Mouse (Mus musculus) liver, embryonic 16.5 days (tissue): ENCODE measurements around the gene Lgr6. TPM values are rescaled to one million over a fixed set of nuclear protein-coding genes. Genes with fewer than 3 reads are reported as not detected.

Experiments used
- ATAC-seq: fragments of 200-750 bp; cut with Nextera tagmentation; 2 replicates; pipeline ENCODE4 v1.8.0; 2017; ENCODE audit warnings: low read depth, mild to moderate bottlenecking, moderate number of reproducible peaks, moderate library complexity
- H3K27ac ChIP-seq: fragments of 300-500 bp; sonication (generic); 2 replicates; pipeline ENCODE4 v1.5.1; 2014; ENCODE audit warnings: mild to moderate bottlenecking, low read length
- H3K27me3 ChIP-seq: fragments of 300-500 bp; sonication (generic); 2 replicates; pipeline ENCODE4 v1.6.1; 2014; ENCODE audit warnings: low read depth, low read length, mixed read lengths; ENCODE audit not compliant: control insufficient read depth, insufficient read depth
- H3K36me3 ChIP-seq: fragments of 300-500 bp; sonication (generic); 2 replicates; pipeline ENCODE4 v1.6.1; 2014; ENCODE audit warnings: mild to moderate bottlenecking; ENCODE audit not compliant: control insufficient read depth, insufficient read depth
- H3K4me1 ChIP-seq: fragments of 300-500 bp; sonication (generic); 2 replicates; pipeline ENCODE4 v1.6.1; 2014; ENCODE audit warnings: low read depth, low read length, mixed read lengths; ENCODE audit not compliant: control insufficient read depth
- H3K4me2 ChIP-seq: fragments of 300-500 bp; sonication (generic); 2 replicates; pipeline ENCODE4 v1.6.1; 2014; ENCODE audit warnings: low read depth, low read length, mixed read lengths
- H3K4me3 ChIP-seq: fragments of 300-500 bp; sonication (generic); 2 replicates; pipeline ENCODE4 v1.5.1; 2014; ENCODE audit warnings: low read depth, mild to moderate bottlenecking, low read length
- H3K9ac ChIP-seq: fragments of 300-500 bp; sonication (generic); 2 replicates; pipeline ENCODE4 v1.6.1; 2014; ENCODE audit warnings: low read depth, low read length
- H3K9me3 ChIP-seq: fragments of 300-500 bp; sonication (generic); replicated peaks from 2 replicates; pipeline ENCODE4 v1.6.1; 2016; ENCODE audit warnings: low read length; ENCODE audit not compliant: control insufficient read depth
- WGBS: fragments of 180-500 bp; shearing (Covaris S2); extraction: QIAGEN DNeasy Blood & Tissue Kit; methylation state at CpG from one replicate; pipeline ENCODE4 v1.1.7; 2014; ENCODE audit not compliant: insufficient replicate concordance; 5-methylcytosine and 5-hydroxymethylcytosine counted together
- polyA plus RNA-seq: library from polyadenylated mRNA; unstranded; fragments of >200 nt; fragmentation: Nextera tagmentation; extraction: Ambion mirVana; gene quantifications from 2 replicates; pipeline ENCODE4 v1.2.1, GENCODE M21; 2015

The Lgr6 gene
- polyA plus RNA-seq, 1 experiment from 2014 or later, result 0.08 TPM

GRCm38 (mm10) chr1:134936335-134936734, 168.7 kb downstream of the Lgr6 start:
- Histone ChIP-seq H3K27ac (no peak overlapping the region), H3K4me1 (peaks cover 6% of the 10 kb centered on the region), H3K9ac (no peak overlapping the region), H3K4me3 (no peak overlapping the region), H3K27me3 (no peaks in the 10 kb centered on the region), H3K36me3 (no peaks in the 10 kb centered on the region), H3K4me2 (no peak overlapping the region), H3K9me3 (no peaks in the 10 kb centered on the region)
- no peak for ATAC-seq
- WGBS, result 69% methylated on average over 6 of the region's 6 CpGs

Other genes with a start within 250 kb of the Lgr6 start
- gene Ppp1r12b, start 149.3 kb downstream of the Lgr6 start, polyA plus RNA-seq, result 1.6 and 2.4 TPM in 2 replicates
- 27.9 and 31.8 TPM in 2 replicates for gene Ube2t, start 142.7 kb downstream of the Lgr6 start, polyA plus RNA-seq
- gene Ptpn7, start 27.4 kb upstream of the Lgr6 start, polyA plus RNA-seq, result 9.0 and 9.6 TPM in 2 replicates
- 7.8 and 9.9 TPM in 2 replicates for gene Arl8a, start 41.5 kb upstream of the Lgr6 start, polyA plus RNA-seq
- not detected in 2 replicates for gene Gpr37l1, start 62.4 kb upstream of the Lgr6 start, polyA plus RNA-seq
- 0.93 and 2.5 TPM in 2 replicates for gene Elf3, start 153.3 kb upstream of the Lgr6 start, polyA plus RNA-seq
- 21.4 and 23.8 TPM in 2 replicates for gene Rnpep, start 178.8 kb upstream of the Lgr6 start, polyA plus RNA-seq
- 85.6 and 101 TPM in 2 replicates for gene Timm17a, start 208.5 kb upstream of the Lgr6 start, polyA plus RNA-seq
- gene Lmod1, start 219.5 kb upstream of the Lgr6 start, polyA plus RNA-seq, result 0.07 and 0.12 TPM in 2 replicates